Mouse (Mus musculus) adrenal gland (tissue): Measurements from ENCODE around the gene Tax1bp1.
"Not testable (repeated sequence)": the region's sequence is repeated elsewhere in the genome, so short reads cannot be mapped to it uniquely, and the experiment has no call there.

Experiments
- intact Hi-C: fragments of 180-260 bp; cut with DNase I; formaldehyde crosslinking; loops from one replicate; pipeline ENCODE4 v1.15.1; 2025
- long read RNA-seq, 2 experiments: library from polyadenylated mRNA; unstranded; transcript quantifications; one replicate each; pipeline ENCODE4 v2.0.0; 2020; ENCODE audit warnings: borderline replicate concordance in 1 of 2; ENCODE audit not compliant: insufficient replicate concordance in 1 of 2

Gene Tax1bp1
- long read RNA-seq, experiment 1, transcript Tax1bp1-201 (18 exons, 3,285 nt): major isoform, 58 of 235 reads
- long read RNA-seq, experiment 1, partial matches to known transcripts: 166 of 235 reads
- long read RNA-seq, experiment 1, other reads (novel, unspliced or antisense): 10 of 235 reads
- long read RNA-seq, experiment 2, transcript Tax1bp1-202 (4 exons, 2,628 nt): minor isoform, 7 of 238 reads
- long read RNA-seq, experiment 2, transcript Tax1bp1-201 (18 exons, 3,285 nt): major isoform, 36 of 238 reads
- long read RNA-seq, experiment 2, partial matches to known transcripts: 183 of 238 reads
- long read RNA-seq, experiment 2, other reads (novel, unspliced or antisense): 12 of 238 reads

- intact Hi-C loops: no loop called here
Observed at GRCm38 (mm10) chr6:52713104-52713896, at the start of gene Tax1bp1. Gene Tax1bp1 (plus strand): TSS chr6:52713729.

GRCm38 (mm10) chr6:52667641-52668040, 45.9 kb upstream of the Tax1bp1 start:
- intact Hi-C loops: loop anchor here (10.0 kb wide), 1 partner anchor 247 kb away; no protein-coding TSS in a partner anchor

GRCm38 (mm10) chr6:52669878-52670277, 43.7 kb upstream of the Tax1bp1 start:
- intact Hi-C loops: loop anchor here (10.0 kb wide), 1 partner anchor 245 kb away; no protein-coding TSS in a partner anchor

GRCm38 (mm10) chr6:52671791-52672190, 41.7 kb upstream of the Tax1bp1 start:
- intact Hi-C loops: no loop called here

- intact Hi-C loops: no loop called here
Observed at GRCm38 (mm10) chr6:52672539-52672938, 41.0 kb upstream of the Tax1bp1 start.

GRCm38 (mm10) chr6:52673706-52674105, 39.8 kb upstream of the Tax1bp1 start:
- intact Hi-C loops: no loop called here

DNA sequence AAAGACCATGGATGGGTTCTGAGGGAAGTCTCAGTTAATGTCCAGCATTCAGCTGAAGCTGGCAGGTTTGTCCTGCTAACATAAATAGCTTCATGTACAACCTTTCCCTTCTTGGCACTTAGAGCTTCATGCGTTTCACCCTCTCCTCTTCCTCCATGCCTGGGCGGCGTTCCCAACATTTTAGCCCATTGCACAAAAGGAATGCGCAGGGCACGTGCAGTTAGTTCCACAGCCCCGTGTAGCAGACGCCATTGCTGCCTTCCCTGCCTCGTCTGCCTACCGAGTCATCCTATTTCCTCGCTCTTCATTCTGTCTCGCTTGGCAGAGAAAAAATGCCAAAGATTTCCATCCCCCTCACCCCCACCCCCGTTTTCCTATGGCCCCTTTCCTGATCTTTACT, 39.0 kb upstream of the Tax1bp1 start:
- intact Hi-C loops: no loop called here

DNA sequence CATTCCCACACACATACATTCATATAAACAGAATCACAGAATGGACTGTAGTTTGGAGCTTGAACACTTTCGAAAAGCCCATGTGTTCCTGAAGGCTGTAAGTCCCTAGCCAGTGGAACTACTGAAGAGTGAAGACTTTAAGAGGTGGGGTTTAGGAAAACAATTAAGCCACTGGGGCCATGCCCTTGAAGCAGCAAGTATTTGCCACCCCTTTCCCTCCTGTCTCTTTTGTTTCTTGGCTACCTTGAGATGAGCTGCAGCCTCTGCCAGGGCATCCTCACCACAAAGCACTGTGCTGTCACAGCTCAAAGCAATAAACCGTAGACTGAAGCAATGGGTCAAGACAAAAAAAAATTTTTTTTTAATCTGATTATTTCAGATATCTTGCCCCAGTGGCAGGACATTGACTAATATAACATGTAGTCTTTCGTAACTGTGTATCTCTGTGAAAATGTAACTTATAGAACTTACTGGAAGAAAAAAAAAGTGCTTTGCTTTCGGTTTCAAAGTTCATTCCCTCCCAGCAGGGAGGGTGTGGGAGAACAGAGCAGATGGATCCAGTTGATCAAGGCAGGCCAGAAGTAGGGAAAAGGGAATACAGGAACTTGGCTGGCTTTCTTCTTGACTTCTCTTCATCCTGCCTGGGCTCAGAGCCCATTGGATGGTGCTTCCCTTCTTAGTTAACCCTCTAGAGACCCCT, 38.2 kb upstream of the Tax1bp1 start:
- intact Hi-C loops: no loop called here

DNA sequence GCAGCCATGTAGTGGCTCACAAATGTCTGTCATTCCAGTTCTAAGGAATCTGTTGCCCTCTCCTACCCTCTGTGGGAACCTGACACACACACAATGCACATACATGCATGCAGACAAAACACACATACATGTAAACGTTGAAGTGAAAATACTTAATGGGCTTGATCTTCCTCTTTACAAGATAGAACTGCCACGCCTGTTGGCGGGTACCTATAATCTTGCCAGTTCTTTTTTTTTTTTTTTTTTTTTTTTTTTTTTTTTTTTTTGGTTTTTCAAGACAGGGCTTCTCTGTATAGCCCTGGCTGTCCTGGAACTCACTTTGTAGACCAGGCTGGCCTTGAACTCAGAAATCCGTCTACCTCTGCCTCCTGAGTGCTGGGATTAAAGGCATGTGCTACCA, 36.0 kb upstream of the Tax1bp1 start:
- intact Hi-C loops: not testable (repeated sequence)

DNA sequence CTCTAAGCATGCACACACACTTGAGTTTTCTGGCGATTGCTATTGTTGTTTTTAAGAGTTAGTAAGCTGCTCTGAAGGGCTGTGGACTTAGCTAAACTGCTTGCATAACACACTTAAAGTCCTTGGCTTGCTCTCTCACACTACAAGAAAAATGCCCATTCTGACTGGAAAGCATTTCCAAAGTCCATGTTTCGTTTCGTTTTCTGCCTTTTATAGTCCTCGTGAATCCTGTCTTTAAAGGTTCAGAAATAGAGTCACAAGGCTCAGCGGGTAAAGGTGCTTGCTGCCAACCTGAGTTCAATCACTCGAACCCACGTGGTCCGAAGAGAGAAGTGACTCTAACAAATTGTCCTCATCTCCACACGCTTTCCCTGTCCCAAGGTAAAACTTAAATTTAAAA, 34.0 kb upstream of the Tax1bp1 start:
- intact Hi-C loops: no loop called here

DNA sequence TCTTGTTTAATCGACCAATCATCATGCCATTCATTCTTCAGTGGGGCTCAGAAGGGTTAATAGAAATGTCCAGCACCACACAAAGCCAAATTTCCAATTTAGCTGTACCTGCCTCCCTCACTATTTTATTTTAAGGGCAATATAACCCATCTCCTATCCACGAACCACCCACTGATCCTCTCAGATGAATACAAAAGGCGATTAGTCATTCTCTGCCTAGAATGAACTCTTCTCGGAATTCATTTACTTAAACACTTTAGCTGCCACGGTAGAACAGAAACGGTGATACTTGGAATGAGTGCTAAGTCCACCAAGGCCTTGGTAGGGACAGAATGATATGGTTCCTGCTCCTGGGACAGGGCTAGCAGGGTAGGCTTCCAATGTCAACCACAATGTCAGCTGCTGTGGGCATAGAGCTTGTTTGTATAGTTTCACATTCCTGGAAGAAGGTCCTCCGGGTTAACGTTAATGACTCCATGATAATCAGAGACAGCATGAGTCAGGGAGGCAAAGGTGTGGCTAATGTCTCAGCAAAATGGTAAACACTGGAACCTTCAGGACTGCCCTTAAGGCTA, 33.0 kb upstream of the Tax1bp1 start:
- intact Hi-C loops: no loop called here

GRCm38 (mm10) chr6:52681847-52682485, 31.6 kb upstream of the Tax1bp1 start:
- intact Hi-C loops: no loop called here

DNA sequence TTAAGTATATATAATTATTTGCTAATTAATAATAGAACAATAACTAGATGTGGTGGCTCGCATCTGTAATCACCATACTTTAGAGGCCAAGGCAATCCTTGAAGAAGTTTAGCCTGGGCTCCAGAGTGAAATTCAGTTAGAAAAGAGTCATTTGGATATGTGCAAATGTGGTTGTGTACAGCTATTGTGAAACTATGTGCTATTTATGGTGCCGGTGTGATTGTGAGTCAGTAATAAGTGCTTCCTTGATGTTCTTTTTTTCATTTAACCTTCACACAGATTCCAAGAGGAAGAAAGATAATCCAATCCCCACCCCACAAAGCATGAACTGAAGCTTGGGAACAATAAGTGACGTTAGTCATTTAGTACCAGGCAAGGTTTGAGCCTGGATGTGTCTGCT, 30.9 kb upstream of the Tax1bp1 start:
- intact Hi-C loops: no loop called here

DNA sequence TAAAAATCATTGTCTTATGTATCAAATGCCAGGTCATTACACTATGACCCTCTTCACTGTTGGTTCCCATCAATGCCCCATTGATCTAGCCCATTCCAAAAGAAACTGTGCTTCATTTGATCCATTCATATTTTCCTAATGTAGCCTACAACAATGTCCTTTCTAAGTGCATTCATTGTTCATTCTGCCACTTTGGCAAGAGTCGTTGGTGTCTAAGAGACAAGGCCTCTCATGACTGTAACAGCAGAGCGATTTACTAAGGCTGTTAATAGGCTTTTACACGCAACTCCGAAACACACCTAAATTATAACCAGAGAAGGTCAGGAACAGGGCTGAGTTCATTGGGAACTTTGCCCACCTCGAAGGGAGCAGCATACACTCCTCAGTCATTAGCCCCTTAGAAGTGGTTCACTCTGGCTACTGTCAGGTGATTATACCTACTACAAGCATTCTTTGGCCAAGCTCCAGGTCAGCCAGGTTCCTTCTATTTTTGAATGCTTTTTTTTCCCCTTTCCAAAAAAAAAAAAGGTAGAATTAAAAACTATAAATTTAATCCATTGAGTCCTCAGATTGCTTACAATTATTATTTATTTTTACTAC, 26.5 kb upstream of the Tax1bp1 start:
- intact Hi-C loops: no loop called here

- intact Hi-C loops: no loop called here
Observed at GRCm38 (mm10) chr6:52690365-52690764, 23.2 kb upstream of the Tax1bp1 start.

- intact Hi-C loops: no loop called here
Observed at GRCm38 (mm10) chr6:52691800-52692199, 21.7 kb upstream of the Tax1bp1 start.

- intact Hi-C loops: no loop called here
Observed at GRCm38 (mm10) chr6:52692451-52693063, 21.0 kb upstream of the Tax1bp1 start.

DNA sequence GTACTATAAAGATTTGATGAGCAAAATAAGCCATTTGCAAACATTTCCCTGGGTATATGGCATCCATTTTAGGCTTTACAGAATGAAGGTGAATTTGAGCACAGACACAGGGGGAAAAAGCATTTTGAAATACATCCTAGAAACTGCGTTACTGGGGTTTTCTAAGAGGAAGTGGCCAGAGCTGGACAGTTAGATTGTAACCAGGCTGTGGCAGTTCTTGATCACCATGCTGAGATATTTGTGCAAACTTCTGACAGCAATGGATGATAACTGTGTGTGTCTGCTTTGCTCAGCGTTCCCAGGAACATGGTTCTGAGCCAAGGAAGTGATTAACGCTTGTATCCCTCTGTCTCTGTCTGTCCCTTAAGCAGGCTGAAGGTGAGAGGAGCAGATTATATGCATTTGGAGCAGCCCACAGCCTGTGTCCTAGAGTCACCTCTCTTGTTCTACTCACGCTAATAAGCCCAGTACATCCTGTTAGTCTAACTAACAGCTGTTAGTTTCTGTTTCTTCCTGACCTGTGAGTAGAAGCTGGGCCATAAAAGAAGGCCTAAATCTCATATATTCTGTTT, 15.5 kb upstream of the Tax1bp1 start:
- intact Hi-C loops: no loop called here

GRCm38 (mm10) chr6:52699050-52699449, 14.5 kb upstream of the Tax1bp1 start:
- intact Hi-C loops: no loop called here

DNA sequence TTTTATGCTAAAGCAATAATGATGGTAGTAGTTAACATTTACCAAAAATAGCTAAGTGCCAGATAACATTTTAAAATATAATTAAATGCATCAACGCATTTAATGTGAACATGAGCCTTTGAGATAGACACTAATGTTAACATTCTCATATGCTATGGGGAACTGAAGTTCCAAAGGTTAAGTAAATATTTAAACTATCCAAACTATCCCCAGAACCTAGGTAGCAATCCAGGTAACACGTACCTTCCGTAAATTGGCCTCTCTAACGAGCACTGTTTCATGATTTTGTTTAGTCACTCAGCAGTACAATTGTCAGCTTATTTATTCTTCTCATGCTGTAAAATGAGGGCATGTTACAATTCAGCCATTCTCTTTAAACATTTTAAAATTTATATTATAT, 13.6 kb upstream of the Tax1bp1 start:
- intact Hi-C loops: no loop called here
